20 mouse cellular contexts compared by ENCODE assay signal in the genomic region with DNA sequence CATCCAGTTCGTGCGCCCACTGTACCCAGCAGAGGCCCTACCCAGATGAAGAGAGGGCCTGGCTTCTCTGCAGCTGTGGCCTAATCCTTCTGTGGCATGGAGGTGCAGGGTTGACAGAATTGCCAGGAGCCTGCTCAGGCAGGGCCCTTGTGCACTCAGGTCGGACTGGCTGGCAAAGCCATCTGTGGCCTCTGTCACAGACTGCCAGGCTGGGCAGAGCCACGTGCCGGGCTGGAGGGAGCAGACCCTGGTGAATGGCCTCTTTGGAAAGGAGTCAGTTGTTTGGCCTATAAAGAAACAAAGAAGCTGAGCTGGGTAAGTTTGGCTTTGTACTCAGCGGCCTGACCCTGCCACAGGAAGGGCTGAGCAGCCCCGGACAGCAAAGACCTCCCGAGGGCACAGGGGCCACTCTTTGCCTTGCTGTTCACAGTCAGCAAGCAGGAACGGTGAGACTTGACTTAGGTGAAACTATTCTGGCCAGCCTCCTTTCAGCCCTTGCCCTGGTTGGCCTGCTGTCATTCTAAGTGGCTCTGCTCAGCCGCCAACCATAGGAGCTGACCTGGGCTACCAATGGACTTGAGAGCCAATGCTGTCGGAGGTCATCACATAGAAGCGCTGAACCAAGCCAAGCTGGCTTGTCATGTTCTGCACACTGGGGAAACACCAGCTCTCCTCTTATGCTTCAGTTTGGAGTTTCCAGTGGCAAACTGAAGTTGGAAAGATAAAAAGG. TPM values are rescaled to one million over a fixed set of nuclear protein-coding genes. Genes with fewer than 3 reads are reported as not detected.
A peak's percentile ranks its signal among the peaks of the same experiment; 100 is the strongest.
DNase-seq lines count a peak whose midpoint lies in the region; TF ChIP-seq lines count a peak whose summit lies in the region.
"Had no signal": no experiment of that assay in that cellular context is flagged by ENCODE, and none has a peak within 500 bp of the region (broad histone marks: within the 10 kb centered on the region; RNA-seq: fewer than 3 reads in every experiment).

No protein-coding gene starts in this region.

- TF ChIP-seq CTCF in E14TG2a.4 (conservative IDR thresholded peaks at IDR 0.05; ENCODE audit: low read length), result no peak

- H3K36me3 ChIP-seq in E14TG2a.4 (ENCODE audit: insufficient read depth, low read length), result peaks cover 63% of the 10 kb centered on the region
- H3K36me3 ChIP-seq: heart, embryonic 10.5 days; limb, embryonic 12.5 days had no signal

- H3K27ac ChIP-seq in brown adipose tissue, adult 24 weeks (replicated peaks; ENCODE audit: low read depth, low read length), result peak overlapping the region; percentile 65
- H3K27ac ChIP-seq: heart, embryonic 10.5 days; limb, embryonic 12.5 days had no signal

- DNase-seq in cerebellum, postnatal 14 days, result peak; percentile 38 to 42
- no peak for DNase-seq in cerebellum, adult 11 months
- peak; percentile 7 to 16 for DNase-seq in layer of hippocampus, postnatal 14 days (ENCODE audit: low spot score in 2 of 2)
- DNase-seq in layer of hippocampus, postnatal 25 days (ENCODE audit: extremely low spot score in 1 of 2, low spot score in 1 of 2), result no peak
- DNase-seq in kidney, adult 11 months, result no peak
- DNase-seq in lung, postnatal 36 days, result no peak
- DNase-seq: cerebellum, adult 8-10 months; kidney, postnatal 14 days; lung, adult 18-20 months; spleen, adult 18-20 months; thymus, postnatal 4 days had no signal

- H3K4me1 ChIP-seq in E14TG2a.4 (replicated peaks; ENCODE audit: low read depth, low read length), result peaks cover 98% of the 10 kb centered on the region
- H3K4me1 ChIP-seq in brown adipose tissue, adult 24 weeks (ENCODE audit: control insufficient read depth, insufficient read depth, insufficient read length, low read length), result peaks cover 8% of the 10 kb centered on the region

- no peaks in the 10 kb centered on the region for H3K9me3 ChIP-seq in E14TG2a.4 (ENCODE audit: low read length)
- H3K9me3 ChIP-seq: heart, embryonic 10.5 days; limb, embryonic 12.5 days had no signal

- H3K4me3 ChIP-seq in E14TG2a.4 (replicated peaks; ENCODE audit: low read length), result peak overlapping the region; percentile 79
- no peak overlapping the region for H3K4me3 ChIP-seq in brown adipose tissue, adult 24 weeks (ENCODE audit: insufficient read depth, low read depth, low read length)
- H3K4me3 ChIP-seq: heart, embryonic 10.5 days; limb, embryonic 12.5 days; myocyte had no signal

- no peaks in the 10 kb centered on the region for H3K27me3 ChIP-seq in E14TG2a.4 (ENCODE audit: insufficient read depth, low read length)
- H3K27me3 ChIP-seq: limb, embryonic 12.5 days had no signal

RNA-seq across cellular contexts. Expression of a gene that starts 31.3 kb away (rescaled TPM):
- total RNA-seq in layer of hippocampus, postnatal 14 days (2021), result 1 to 10 TPM in 1 of 2 experiments, under 1 TPM in 1; 0.79 to 1.1 TPM
- total RNA-seq in layer of hippocampus, postnatal 25 days (2021), result under 1 TPM; 0.49 to 0.57 TPM
- not detected in 2 replicates for polyA plus RNA-seq in brown adipose tissue, adult 24 weeks (2012; ENCODE audit: insufficient read depth, insufficient read length, missing spikeins)
- total RNA-seq: gastrocnemius, adult 8-10 months; heart, postnatal 25 days; megakaryocyte progenitor cell, adult 5-6 weeks had no signal
- polyA plus RNA-seq: intestine, postnatal 0 days; myocyte had no signal

Comparison
In these comparisons a context has a peak if more than half of its experiments do, and no peak if none do; other contexts are left out.
1. DNase-seq: peak in cerebellum, postnatal 14 days (2 of 2) and layer of hippocampus, postnatal 14 days (2 of 2); none in cerebellum, adult 11 months (single experiment), layer of hippocampus, postnatal 25 days (0 of 2), kidney, adult 11 months (single experiment) and lung, postnatal 36 days (single experiment).